Mouse (Mus musculus) brain, embryonic 14.5 days (tissue): ENCODE measurements around the gene Ube2o.
A peak's percentile ranks its signal among the peaks of the same experiment; 100 is the strongest.

ENCODE experiments used
- CTCF ChIP-seq: fragments of 200-500 bp; IDR thresholded peaks from 2 replicates; pipeline ENCODE4 v1.5.1; 2012; ENCODE audit warnings: inconsistent platforms, mild to moderate bottlenecking, moderate library complexity, borderline replicate concordance; ENCODE audit not compliant: insufficient read depth, insufficient read length; ENCODE audit errors: extremely low read depth
- POLR2A ChIP-seq: fragments of 200-500 bp; IDR thresholded peaks from 2 replicates; pipeline ENCODE4 v1.6.1; 2012; ENCODE audit warnings: mild to moderate bottlenecking, inconsistent platforms, borderline replicate concordance; ENCODE audit not compliant: poor library complexity, insufficient read depth, insufficient read length, severe bottlenecking; ENCODE audit errors: extremely low read depth

DNA sequence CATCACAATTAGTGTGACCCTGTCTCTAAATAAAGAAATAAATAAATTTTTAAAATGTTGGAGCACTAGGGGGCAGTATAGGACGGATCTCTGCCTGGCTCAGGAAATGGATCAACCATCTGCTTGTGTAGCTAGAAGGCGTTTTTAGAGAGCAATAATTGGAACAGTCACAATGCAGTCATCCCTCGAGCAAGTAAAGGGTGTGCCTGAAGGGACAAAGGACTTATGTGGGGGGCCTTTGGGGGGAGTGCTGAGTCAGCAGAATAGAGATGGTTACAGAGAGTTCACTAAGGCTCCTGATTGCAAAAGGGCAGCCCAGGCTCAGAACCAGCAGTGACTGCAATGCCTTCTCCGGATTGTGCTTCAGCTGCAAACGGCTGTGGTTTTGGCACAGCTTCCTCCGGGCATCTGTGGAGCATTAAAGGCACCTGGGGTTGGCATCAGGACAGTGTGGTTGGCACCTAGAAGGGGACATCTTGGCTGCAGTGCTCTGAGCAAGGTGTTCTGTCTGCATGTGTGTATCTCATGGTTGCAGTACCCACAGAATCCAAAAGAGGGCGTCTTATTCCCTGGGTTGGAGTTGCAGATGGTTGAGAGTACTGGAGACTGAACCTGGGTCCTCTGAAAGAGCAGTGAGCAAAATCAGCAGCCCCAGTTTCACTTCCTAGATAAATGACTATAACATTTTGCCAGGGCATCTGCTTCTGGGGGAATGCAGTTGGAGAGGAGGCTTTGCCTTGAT is 80.1 kb downstream of the Ube2o start:
- TF ChIP-seq CTCF (peak; percentile 56; the same call in 1 of the 2 replicates), POLR2A (no peak)
